Mouse (Mus musculus): ENCODE measurements around the gene Bin2. TPM values are rescaled to one million over a fixed set of nuclear protein-coding genes. Genes with fewer than 3 reads are reported as not detected.
"Not testable (repeated sequence)": the region's sequence is repeated elsewhere in the genome, so short reads cannot be mapped to it uniquely, and the experiment has no call there.

Gene Bin2
- polyA plus RNA-seq, 1 experiment from 2014 or later: not detected

DNA sequence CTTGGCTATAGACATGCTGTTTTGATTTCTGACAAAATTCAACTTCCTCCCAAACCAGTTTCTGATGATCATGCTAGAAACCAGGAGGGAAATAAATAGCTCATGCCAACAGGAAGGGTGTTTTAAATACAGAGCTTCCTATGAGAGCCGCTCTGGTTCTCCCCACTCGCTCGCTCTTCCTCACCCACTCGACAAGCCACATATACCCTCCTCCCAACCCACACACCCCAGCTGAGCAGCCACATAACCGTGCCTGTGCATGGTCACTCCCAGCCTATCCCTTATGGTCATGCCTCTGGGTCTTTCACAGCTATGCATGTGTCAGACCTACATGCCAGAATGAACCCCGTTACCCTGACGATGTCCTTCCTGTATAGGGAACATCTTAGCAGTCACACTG is 47.2 kb downstream of the Bin2 start:
- no peaks in the 10 kb centered on the region for H3K27me3 ChIP-seq
- no peak for TF ChIP-seq CTCF (IDR thresholded peaks at IDR 0.05)
- ChIA-PET POLR2A (no interaction called here), CTCF (interaction anchor here (2.3 kb wide), 1 partner anchor 10 kb away, joined by 5 read pairs; no protein-coding TSS in a partner anchor)
- in situ Hi-C loops (cut with MboI; ENCODE audit: low pct_unique_long_range_greater_than_20kb): loop anchor here (5.0 kb wide), 1 partner anchor 55 kb away; no protein-coding TSS in a partner anchor
- no peak for ATAC-seq
- DNase-seq (ENCODE audit: low read depth, low spot score): no peak

DNA sequence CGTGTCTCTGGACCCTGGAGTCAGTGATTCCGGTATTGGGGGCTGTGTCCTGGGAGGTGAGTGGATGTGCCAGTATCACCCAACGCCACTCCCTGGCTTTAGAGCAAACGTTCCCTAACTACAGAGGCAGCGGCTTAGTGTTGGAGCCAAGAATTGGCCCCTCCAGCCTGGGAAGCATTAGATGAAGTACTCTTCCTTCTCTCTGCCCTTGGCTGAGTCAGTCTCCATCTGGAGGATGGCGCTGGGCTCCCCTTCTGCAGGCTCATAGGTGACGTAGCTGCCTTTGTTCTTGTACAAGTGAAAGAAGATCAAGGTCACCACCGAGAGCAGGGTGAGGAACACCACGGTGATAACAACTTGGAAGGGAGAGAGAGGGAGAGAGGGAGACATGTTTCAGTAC is 47.7 kb downstream of the Bin2 start:
- DNase-seq (ENCODE audit: low read depth, low spot score); H3K27me3 ChIP-seq; POLR2A ChIA-PET; ATAC-seq: not testable (repeated sequence)
- CTCF ChIA-PET: interaction anchor here (2.3 kb wide), 1 partner anchor 9 kb away, joined by 5 read pairs; no protein-coding TSS in a partner anchor
- in situ Hi-C loops (cut with MboI; ENCODE audit: low pct_unique_long_range_greater_than_20kb): loop anchor here (5.0 kb wide), 1 partner anchor 56 kb away; no protein-coding TSS in a partner anchor

DNA sequence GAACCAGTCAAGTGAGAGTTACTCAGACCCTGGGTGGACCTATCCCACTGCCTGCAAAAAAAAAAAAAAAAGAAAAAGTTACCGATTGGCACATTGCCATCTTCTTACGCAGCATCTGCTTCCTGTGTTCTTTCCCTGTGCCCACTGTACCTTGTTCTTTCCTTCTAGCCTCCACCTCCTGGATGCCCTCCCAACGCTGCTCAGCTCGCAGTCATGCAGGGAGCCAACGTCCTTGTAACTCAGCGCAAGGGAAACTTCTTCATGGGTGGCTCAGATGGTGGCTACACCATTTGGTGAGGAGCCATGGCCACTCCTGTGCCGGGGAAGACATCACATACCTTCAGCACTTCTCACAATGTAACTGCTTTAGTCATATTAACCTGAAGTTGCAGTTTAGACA is 50.2 kb downstream of the Bin2 start:
- in situ Hi-C loops (cut with MboI; ENCODE audit: low pct_unique_long_range_greater_than_20kb): no loop called here
- no peak for DNase-seq (ENCODE audit: low read depth, low spot score)
- no peaks in the 10 kb centered on the region for H3K27me3 ChIP-seq
- ATAC-seq: no peak
- no peak for TF ChIP-seq CTCF (IDR thresholded peaks at IDR 0.05)
- POLR2A ChIA-PET: no interaction called here
- CTCF ChIA-PET: no interaction called here

DNA sequence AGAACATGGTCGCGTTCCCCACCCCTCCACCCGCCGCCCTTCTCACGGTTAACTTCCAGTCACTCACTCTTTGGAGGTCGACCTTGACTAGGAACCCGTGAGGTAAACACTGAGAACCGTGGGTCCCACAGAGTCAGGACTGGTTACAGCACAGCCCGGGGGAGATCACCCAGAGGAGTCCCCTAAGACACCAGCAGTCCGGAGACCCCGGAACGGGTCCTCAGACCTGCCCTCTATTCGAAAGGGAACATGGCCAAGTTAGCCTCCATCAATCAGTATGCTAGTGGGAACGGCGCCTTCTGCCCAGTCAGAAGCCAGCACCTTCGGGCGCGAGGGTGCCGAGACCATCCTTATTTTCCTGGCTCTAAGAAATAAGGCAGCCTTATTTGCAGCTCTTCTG is 53.1 kb downstream of the Bin2 start:
- H3K27me3 ChIP-seq: no peaks in the 10 kb centered on the region
- TF ChIP-seq CTCF (IDR thresholded peaks at IDR 0.05): no peak
- CTCF ChIA-PET: no interaction called here
- POLR2A ChIA-PET: no interaction called here
- in situ Hi-C loops (cut with MboI; ENCODE audit: low pct_unique_long_range_greater_than_20kb): no loop called here
- ATAC-seq (no peak), DNase-seq (ENCODE audit: low read depth, low spot score) (no peak)

DNA sequence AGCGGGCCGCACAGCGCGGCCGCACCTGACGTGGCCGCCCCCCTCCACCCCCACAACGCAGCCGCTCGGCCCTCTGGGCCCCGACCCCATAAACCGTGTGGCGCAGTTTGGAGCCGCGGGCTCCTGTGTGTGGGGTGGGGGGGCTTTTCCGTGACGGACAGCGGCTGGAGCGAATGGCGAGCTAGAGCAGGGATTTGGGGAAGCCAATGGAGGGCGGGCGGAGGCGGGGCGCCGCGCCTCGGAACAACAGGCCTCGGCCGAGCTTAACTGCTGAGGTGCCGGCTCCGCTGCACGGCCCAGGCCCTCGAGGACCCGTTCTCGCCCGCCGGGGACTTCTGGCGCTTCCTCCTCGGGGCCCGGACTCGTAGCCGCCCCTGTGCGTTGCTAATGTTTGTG is 53.5 kb downstream of the Bin2 start:
- ChIA-PET POLR2A (interaction anchor here (1.4 kb wide), 1 partner anchor 77 kb away, joined by 13 read pairs; no protein-coding TSS in a partner anchor), CTCF (no interaction called here)
- ATAC-seq (peak; percentile 57), DNase-seq (ENCODE audit: low read depth, low spot score) (no peak)
- H3K27me3 ChIP-seq: no peaks in the 10 kb centered on the region
- TF ChIP-seq CTCF (IDR thresholded peaks at IDR 0.05): no peak
- in situ Hi-C loops (cut with MboI; ENCODE audit: low pct_unique_long_range_greater_than_20kb): no loop called here

DNA sequence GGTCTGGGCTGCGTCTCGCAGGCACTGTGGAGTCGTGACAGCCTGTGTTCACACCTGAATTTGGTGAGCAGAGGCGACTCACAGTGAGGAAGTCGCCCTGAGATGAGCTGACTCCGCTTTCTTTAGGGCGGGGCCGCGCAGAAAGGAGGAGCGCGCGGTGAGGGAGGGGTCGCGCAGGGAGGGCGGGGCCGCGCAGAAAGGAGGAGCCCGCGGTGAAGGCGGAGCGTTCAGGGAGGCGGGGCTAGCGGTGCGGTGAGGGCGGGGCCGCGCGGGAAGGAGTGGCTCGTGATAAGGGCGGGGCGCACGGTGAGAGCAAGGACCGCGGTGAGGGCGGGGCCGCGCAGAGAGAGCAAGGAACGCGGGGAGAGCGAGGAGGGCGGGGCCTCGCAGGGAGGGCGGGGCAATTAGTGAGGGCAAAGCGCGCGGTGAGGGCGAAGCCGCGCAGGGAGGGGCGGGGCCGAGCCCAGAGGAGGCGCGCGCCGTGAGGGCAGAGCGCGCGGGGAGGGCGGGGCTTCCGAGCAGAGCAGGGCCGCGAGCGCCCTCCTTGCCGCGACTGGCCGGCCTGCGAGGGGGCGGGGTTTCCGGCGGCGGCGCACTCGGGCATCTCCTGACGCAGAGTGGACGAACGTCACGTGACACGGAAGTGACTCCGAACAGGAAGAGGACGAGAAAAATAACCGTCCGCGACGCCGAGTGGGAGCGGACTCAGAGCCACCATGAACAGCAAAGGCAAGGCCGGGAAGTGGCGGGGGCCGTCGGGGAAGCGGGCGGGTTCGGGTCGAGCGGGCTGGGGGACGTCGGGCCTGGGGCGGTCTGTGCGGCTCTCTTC is 54.1 kb downstream of the Bin2 start, which contains the start of gene Dazap2:
Dazap2 (plus strand) TSS at position 354 of the 829 bp plus-strand sequence.
- in situ Hi-C loops (cut with MboI; ENCODE audit: low pct_unique_long_range_greater_than_20kb): loop anchor here (5.0 kb wide), 2 partner anchors 83 to 153 kb away; no protein-coding TSS in a partner anchor
- ATAC-seq: peak; percentile 75

DNA sequence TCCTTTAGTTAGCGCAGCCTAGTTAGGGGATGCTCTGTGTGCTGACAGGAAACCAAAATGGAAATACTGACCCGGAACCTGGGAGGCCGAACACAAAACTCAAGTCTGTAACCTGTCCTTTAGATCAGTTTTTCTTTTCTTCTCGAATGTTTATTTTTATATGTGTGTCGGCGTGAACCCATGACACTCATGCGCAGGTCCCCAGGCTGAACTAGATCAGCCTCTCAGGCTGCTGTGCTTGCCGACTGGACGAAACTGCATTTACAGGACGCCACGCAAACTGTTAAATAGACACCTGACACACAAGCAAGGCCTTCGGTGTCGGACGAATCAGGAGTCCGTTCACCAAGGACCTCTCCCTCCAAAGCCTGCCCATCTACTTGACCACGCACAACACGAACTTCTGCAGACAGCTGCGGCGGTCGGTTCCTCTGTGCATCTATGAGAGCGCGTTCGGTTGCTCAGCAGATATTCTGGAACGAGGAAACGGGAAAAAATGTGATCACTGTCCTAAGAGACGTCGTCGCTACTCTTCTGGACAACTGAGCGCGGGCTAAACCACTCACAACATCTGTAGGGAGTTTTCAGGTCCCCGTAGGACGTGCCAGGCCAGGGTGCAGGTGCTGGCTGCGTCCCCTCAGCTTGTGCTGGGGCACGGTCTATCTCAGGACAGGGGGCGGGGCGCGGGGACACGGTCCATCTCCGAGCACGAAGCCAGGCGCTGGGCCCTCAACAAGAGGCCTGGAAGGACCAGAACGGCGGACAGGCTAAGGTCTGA is 54.9 kb downstream of the Bin2 start:
- DNase-seq (ENCODE audit: low read depth, low spot score) (no peak), ATAC-seq (no peak)
- H3K27me3 ChIP-seq: no peaks in the 10 kb centered on the region
- POLR2A ChIA-PET: interaction anchor here (0.5 to 1.4 kb wide), 4 partner anchors 15 to 153 kb away, joined by 3 to 13 read pairs (median 4); partner anchors contain the start of gene Pou6f1
- in situ Hi-C loops (cut with MboI; ENCODE audit: low pct_unique_long_range_greater_than_20kb): loop anchor here (5.0 kb wide), 2 partner anchors 82 to 152 kb away; no protein-coding TSS in a partner anchor
- CTCF ChIA-PET: interaction anchor here (1.0 to 1.2 kb wide), 3 partner anchors 76 to 148 kb away, joined by 3 to 7 read pairs (median 4); no protein-coding TSS in a partner anchor
- no peak for TF ChIP-seq CTCF (IDR thresholded peaks at IDR 0.05)

More for the DNA sequence above, 54.1 kb downstream of the Bin2 start, which contains the start of gene Dazap2:
- H3K27me3 ChIP-seq: no peaks in the 10 kb centered on the region
- DNase-seq (ENCODE audit: low read depth, low spot score): peak; percentile 81
- CTCF ChIA-PET: interaction anchor here (1.2 kb wide), 1 partner anchor 77 kb away, joined by 4 read pairs; no protein-coding TSS in a partner anchor
- POLR2A ChIA-PET: interaction anchor here (1.4 kb wide), 1 partner anchor 77 kb away, joined by 13 read pairs; no protein-coding TSS in a partner anchor
- TF ChIP-seq CTCF (IDR thresholded peaks at IDR 0.05): no peak

DNA sequence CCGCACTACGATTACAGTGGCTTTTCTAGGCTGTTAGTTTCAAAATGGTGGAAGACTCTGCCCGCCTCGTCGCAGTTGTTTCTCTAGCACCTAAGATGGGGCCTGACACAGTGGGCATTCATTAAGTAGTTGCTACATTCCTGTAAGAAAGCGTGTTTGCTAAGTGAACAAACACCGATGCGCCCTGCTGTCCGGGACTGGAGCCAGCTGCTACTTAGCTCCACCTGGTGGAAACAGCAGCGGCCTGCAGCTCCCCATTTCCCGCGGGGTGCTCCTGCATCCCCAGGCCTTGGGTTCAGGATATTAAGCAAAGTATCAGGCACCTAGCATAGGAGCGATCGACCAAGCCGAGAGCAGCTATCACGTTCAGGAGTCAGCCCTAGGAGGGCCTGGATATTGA is 55.8 kb downstream of the Bin2 start:
- no peak for DNase-seq (ENCODE audit: low read depth, low spot score)
- no peak for TF ChIP-seq CTCF (IDR thresholded peaks at IDR 0.05)
- H3K27me3 ChIP-seq: no peaks in the 10 kb centered on the region
- ChIA-PET CTCF (interaction anchor here (1.0 to 1.8 kb wide), 4 partner anchors 63 to 150 kb away, joined by 3 to 7 read pairs (median 6); no protein-coding TSS in a partner anchor), POLR2A (interaction anchor here (0.5 to 0.8 kb wide), 3 partner anchors 14 to 152 kb away, joined by 3 to 5 read pairs (median 4); partner anchors contain the start of gene Pou6f1)
- in situ Hi-C loops (cut with MboI; ENCODE audit: low pct_unique_long_range_greater_than_20kb): loop anchor here (5.0 kb wide), 2 partner anchors 81 to 151 kb away; no protein-coding TSS in a partner anchor
- no peak for ATAC-seq

DNA sequence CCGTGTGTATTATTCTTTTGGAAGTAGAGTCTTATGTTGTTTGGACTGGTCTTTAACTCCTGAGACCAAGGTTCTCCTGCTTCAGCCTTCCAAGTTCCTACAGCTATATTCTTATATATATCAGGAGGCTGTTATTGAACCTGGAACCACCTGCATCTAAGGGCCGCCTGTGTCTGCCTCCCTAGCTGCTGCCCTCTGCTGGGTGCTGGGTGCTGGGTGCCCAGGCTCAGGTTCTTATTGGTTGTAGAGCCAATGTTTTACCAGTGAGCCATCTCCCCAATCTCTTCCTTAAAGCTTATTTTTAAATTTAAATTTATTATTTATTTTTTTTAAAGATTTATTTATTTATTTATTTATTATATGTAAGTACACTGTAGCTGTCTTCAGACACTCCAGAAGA is 56.9 kb downstream of the Bin2 start:
- no peak for DNase-seq (ENCODE audit: low read depth, low spot score)
- POLR2A ChIA-PET: no interaction called here
- in situ Hi-C loops (cut with MboI; ENCODE audit: low pct_unique_long_range_greater_than_20kb): loop anchor here (5.0 kb wide), 2 partner anchors 80 to 150 kb away; no protein-coding TSS in a partner anchor
- CTCF ChIA-PET: interaction anchor here (0.6 to 2.0 kb wide), 10 partner anchors 10 to 161 kb away, joined by 3 to 7 read pairs (median 4); no protein-coding TSS in a partner anchor
- no peak for ATAC-seq
- H3K27me3 ChIP-seq: no peaks in the 10 kb centered on the region
- no peak for TF ChIP-seq CTCF (IDR thresholded peaks at IDR 0.05)

DNA sequence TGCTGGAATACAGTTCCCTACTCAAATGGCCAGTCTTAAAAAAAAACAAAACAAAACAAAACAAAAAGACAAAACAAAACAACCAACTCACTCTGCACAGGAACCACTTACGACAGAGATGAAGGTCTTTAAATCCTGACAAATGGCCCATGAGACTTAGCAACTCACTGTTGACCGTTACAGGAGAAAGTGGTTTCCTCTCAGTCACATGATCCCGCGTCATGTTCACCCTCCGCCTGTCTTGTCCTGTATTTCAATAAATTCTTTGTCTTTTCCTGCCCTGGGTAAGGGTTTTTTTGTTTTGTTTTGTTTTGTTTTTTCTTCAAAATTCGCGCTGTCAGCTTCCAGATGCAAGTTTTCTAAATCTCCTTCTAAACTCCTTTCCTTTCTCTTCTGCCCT is 57.4 kb downstream of the Bin2 start:
- CTCF ChIA-PET: interaction anchor here (0.8 to 2.0 kb wide), 9 partner anchors 10 to 160 kb away, joined by 3 to 7 read pairs (median 4); no protein-coding TSS in a partner anchor
- POLR2A ChIA-PET: no interaction called here
- in situ Hi-C loops (cut with MboI; ENCODE audit: low pct_unique_long_range_greater_than_20kb): loop anchor here (5.0 kb wide), 2 partner anchors 80 to 150 kb away; no protein-coding TSS in a partner anchor
- DNase-seq (ENCODE audit: low read depth, low spot score): no peak
- ATAC-seq: no peak
- no peaks in the 10 kb centered on the region for H3K27me3 ChIP-seq
- TF ChIP-seq CTCF (IDR thresholded peaks at IDR 0.05): no peak

DNA sequence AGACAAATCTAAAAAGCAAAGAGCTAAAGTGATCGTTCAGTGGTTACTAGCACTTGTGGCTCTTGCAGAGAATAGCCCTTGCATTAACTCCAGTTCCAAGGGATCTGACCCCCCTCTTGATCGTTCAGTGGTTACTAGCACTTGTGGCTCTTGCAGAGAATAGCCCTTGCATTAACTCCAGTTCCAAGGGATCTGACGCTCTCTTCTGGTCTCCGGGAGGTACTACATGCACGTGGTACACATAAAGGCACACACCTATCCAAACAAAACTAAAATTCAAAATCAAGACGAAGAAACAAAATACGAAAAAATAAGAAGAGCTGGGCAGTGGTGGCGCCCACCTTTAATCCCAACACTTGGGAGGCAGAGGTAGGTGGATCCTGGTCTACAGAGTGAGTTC is 62.7 kb downstream of the Bin2 start:
- CTCF ChIA-PET: interaction anchor here (0.8 to 2.9 kb wide), 5 partner anchors 31 to 141 kb away, joined by 3 to 6 read pairs (median 3); no protein-coding TSS in a partner anchor
- DNase-seq (ENCODE audit: low read depth, low spot score); ATAC-seq; in situ Hi-C loops (cut with MboI; ENCODE audit: low pct_unique_long_range_greater_than_20kb); POLR2A ChIA-PET; H3K27me3 ChIP-seq: not testable (repeated sequence)

Measured in Patski (cell line).